Mouse (Mus musculus) limb, embryonic 13.5 days (tissue): ENCODE measurements at regions not wholly inside any gene's neighbourhood (a gene's known extent, or its start where the extent isn't known, plus 50 kb on each side); places are given as distances from the start of the nearest gene placed in this dataset.

Experiments used
- ATAC-seq: fragments of 200-750 bp; cut with Nextera tagmentation; 2 replicates; pipeline ENCODE4 v1.8.0; 2017; ENCODE audit warnings: low read depth, moderate number of reproducible peaks, moderate TSS enrichment; ENCODE audit not compliant: low FRiP score
- H3K27ac ChIP-seq: fragments of 300-500 bp; sonication (generic); 2 replicates; pipeline ENCODE4 v1.5.1; 2015; ENCODE audit warnings: inconsistent platforms, mild to moderate bottlenecking, moderate library complexity
- H3K27me3 ChIP-seq: fragments of 300-500 bp; sonication (generic); 2 replicates; pipeline ENCODE4 v1.6.1; 2015; ENCODE audit warnings: mild to moderate bottlenecking, inconsistent platforms
- H3K36me3 ChIP-seq: fragments of 300-500 bp; sonication (generic); 2 replicates; pipeline ENCODE4 v1.6.1; 2015; ENCODE audit warnings: inconsistent platforms, mild to moderate bottlenecking, moderate library complexity
- H3K4me1 ChIP-seq: fragments of 300-500 bp; sonication (generic); 2 replicates; pipeline ENCODE4 v1.6.1; 2015; ENCODE audit warnings: inconsistent platforms
- H3K4me2 ChIP-seq: fragments of 300-500 bp; sonication (generic); replicated peaks from 2 replicates; pipeline ENCODE4 v1.6.1; 2015; ENCODE audit warnings: inconsistent platforms, mild to moderate bottlenecking, moderate library complexity
- H3K4me3 ChIP-seq: fragments of 300-500 bp; sonication (generic); 2 replicates; pipeline ENCODE4 v1.5.1; 2015; ENCODE audit warnings: moderate library complexity, mild to moderate bottlenecking, inconsistent platforms
- H3K9ac ChIP-seq: fragments of 300-500 bp; sonication (generic); 2 replicates; pipeline ENCODE4 v1.6.1; 2015; ENCODE audit warnings: mild to moderate bottlenecking, inconsistent platforms
- H3K9me3 ChIP-seq: fragments of 300-500 bp; sonication (generic); 2 replicates; pipeline ENCODE4 v1.6.1; 2016; ENCODE audit warnings: inconsistent platforms
- WGBS: fragments of 180-500 bp; shearing (Covaris S2); methylation state at CpG from one replicate; pipeline ENCODE4 v1.1.7; 2015; 5-methylcytosine and 5-hydroxymethylcytosine counted together

GRCm38 (mm10) chr9:118271681-118272080 is 121.7 kb upstream of the Cmc1 start:
- Histone ChIP-seq H3K27ac (no peak overlapping the region), H3K9ac (no peak overlapping the region), H3K4me2 (no peak overlapping the region), H3K4me1 (no peaks in the 10 kb centered on the region), H3K9me3 (no peaks in the 10 kb centered on the region), H3K4me3 (no peak overlapping the region), H3K36me3 (no peaks in the 10 kb centered on the region), H3K27me3 (no peaks in the 10 kb centered on the region)
- ATAC-seq, result no peak
- WGBS, result 76% methylated on average over 12 of the region's 12 CpGs

- Histone ChIP-seq H3K4me3 (no peak overlapping the region), H3K4me2 (no peak overlapping the region), H3K27me3 (no peaks in the 10 kb centered on the region), H3K4me1 (no peaks in the 10 kb centered on the region), H3K36me3 (no peaks in the 10 kb centered on the region), H3K9ac (no peak overlapping the region), H3K9me3 (no peaks in the 10 kb centered on the region), H3K27ac (no peak overlapping the region)
- no peak for ATAC-seq
- 78% methylated on average over 11 of the region's 11 CpGs for WGBS
Measured at GRCm38 (mm10) chr9:118272713-118273407, 122.9 kb upstream of the Cmc1 start.

GRCm38 (mm10) chr9:118285481-118285880 is 135.5 kb upstream of the Cmc1 start:
- no peak for ATAC-seq
- no peaks in the 10 kb centered on the region for H3K9me3 ChIP-seq
- H3K4me3 ChIP-seq, result no peak overlapping the region
- H3K27ac ChIP-seq, result no peak overlapping the region
- no peaks in the 10 kb centered on the region for H3K27me3 ChIP-seq
- no peaks in the 10 kb centered on the region for H3K36me3 ChIP-seq
- 48% methylated on average over 3 of the region's 3 CpGs for WGBS
- no peak overlapping the region for H3K4me2 ChIP-seq
- H3K9ac ChIP-seq, result no peak overlapping the region
- H3K4me1 ChIP-seq, result no peaks in the 10 kb centered on the region

- no peak overlapping the region for H3K9ac ChIP-seq
- H3K9me3 ChIP-seq, result no peaks in the 10 kb centered on the region
- H3K27me3 ChIP-seq, result no peaks in the 10 kb centered on the region
- WGBS, result 78% methylated on average over 9 of the region's 9 CpGs
- H3K36me3 ChIP-seq, result no peaks in the 10 kb centered on the region
- H3K27ac ChIP-seq, result no peak overlapping the region
- ATAC-seq, result no peak
- H3K4me1 ChIP-seq, result no peaks in the 10 kb centered on the region
- no peak overlapping the region for H3K4me2 ChIP-seq
- H3K4me3 ChIP-seq, result no peak overlapping the region
Measured at GRCm38 (mm10) chr9:118287606-118288005, 137.6 kb upstream of the Cmc1 start.

GRCm38 (mm10) chr9:118292836-118293235 is 142.9 kb upstream of the Cmc1 start:
- Histone ChIP-seq H3K4me2 (no peak overlapping the region), H3K4me1 (no peaks in the 10 kb centered on the region), H3K36me3 (no peaks in the 10 kb centered on the region), H3K27me3 (no peaks in the 10 kb centered on the region), H3K27ac (no peak overlapping the region), H3K9me3 (no peaks in the 10 kb centered on the region), H3K9ac (no peak overlapping the region), H3K4me3 (no peak overlapping the region)
- ATAC-seq, result no peak
- 90% methylated on average over 10 of the region's 10 CpGs for whole genome bisulfite sequencing

GRCm38 (mm10) chr9:118294011-118294410 is 144.0 kb upstream of the Cmc1 start:
- Histone ChIP-seq H3K4me3 (no peak overlapping the region), H3K9me3 (no peaks in the 10 kb centered on the region), H3K4me2 (no peak overlapping the region), H3K4me1 (no peaks in the 10 kb centered on the region), H3K36me3 (no peaks in the 10 kb centered on the region), H3K27me3 (no peaks in the 10 kb centered on the region), H3K27ac (no peak overlapping the region), H3K9ac (no peak overlapping the region)
- no peak for ATAC-seq
- WGBS, result 79% methylated on average over 8 of the region's 8 CpGs

- 66% methylated on average over 11 of the region's 11 CpGs for WGBS
Measured at GRCm38 (mm10) chr9:118302785-118303384, 152.9 kb upstream of the Cmc1 start.

GRCm38 (mm10) chr9:118318357-118319140 is 159.5 kb upstream of the Eomes start:
- ATAC-seq, result no peak
- Histone ChIP-seq H3K9ac (no peak overlapping the region), H3K4me2 (no peak overlapping the region)

More at GRCm38 (mm10) chr9:118302785-118303384, 152.9 kb upstream of the Cmc1 start:
- no peaks in the 10 kb centered on the region for H3K27me3 ChIP-seq
- no peaks in the 10 kb centered on the region for H3K9me3 ChIP-seq
- no peaks in the 10 kb centered on the region for H3K36me3 ChIP-seq
- H3K27ac ChIP-seq, result no peak overlapping the region
- no peak for ATAC-seq
- H3K4me2 ChIP-seq, result no peak overlapping the region
- H3K4me3 ChIP-seq, result no peak overlapping the region
- no peaks in the 10 kb centered on the region for H3K4me1 ChIP-seq
- H3K9ac ChIP-seq, result no peak overlapping the region

GRCm38 (mm10) chr9:118323796-118324195 is 154.2 kb upstream of the Eomes start:
- 0 out of 2 replicates have a peak, but pooled peaks cover 3% of the 10 kb centered on the region for H3K4me1 ChIP-seq
- no peak overlapping the region for H3K4me3 ChIP-seq
- no peak for ATAC-seq
- H3K27me3 ChIP-seq, result no peaks in the 10 kb centered on the region
- no peak overlapping the region for H3K4me2 ChIP-seq
- WGBS, result 44% methylated on average over 12 of the region's 12 CpGs
- H3K9ac ChIP-seq, result no peak overlapping the region
- no peaks in the 10 kb centered on the region for H3K9me3 ChIP-seq
- no peak overlapping the region for H3K27ac ChIP-seq
- H3K36me3 ChIP-seq, result no peaks in the 10 kb centered on the region

More at GRCm38 (mm10) chr9:118318357-118319140, 159.5 kb upstream of the Eomes start:
- Histone ChIP-seq H3K4me1 (no peaks in the 10 kb centered on the region), H3K9me3 (no peaks in the 10 kb centered on the region), H3K4me3 (no peak overlapping the region), H3K27me3 (no peaks in the 10 kb centered on the region), H3K36me3 (no peaks in the 10 kb centered on the region), H3K27ac (no peak overlapping the region)
- WGBS, result 62% methylated on average over 18 of the region's 18 CpGs

- Histone ChIP-seq H3K27ac (no peak overlapping the region), H3K9me3 (no peaks in the 10 kb centered on the region), H3K27me3 (no peaks in the 10 kb centered on the region), H3K4me2 (no peak overlapping the region), H3K36me3 (no peaks in the 10 kb centered on the region), H3K4me1 (0 out of 2 replicates have a peak, but pooled peaks cover 3% of the 10 kb centered on the region), H3K9ac (no peak overlapping the region), H3K4me3 (no peak overlapping the region)
- ATAC-seq, result no peak
- 63% methylated on average over 9 of the region's 9 CpGs for WGBS
Measured at GRCm38 (mm10) chr9:118326656-118327055, 151.4 kb upstream of the Eomes start.

GRCm38 (mm10) chr9:118327904-118328303 is 150.1 kb upstream of the Eomes start:
- Histone ChIP-seq H3K4me1 (0 out of 2 replicates have a peak, but pooled peaks cover 3% of the 10 kb centered on the region), H3K36me3 (no peaks in the 10 kb centered on the region), H3K4me3 (no peak overlapping the region), H3K9me3 (no peaks in the 10 kb centered on the region), H3K9ac (no peak overlapping the region), H3K4me2 (no peak overlapping the region), H3K27me3 (no peaks in the 10 kb centered on the region), H3K27ac (no peak overlapping the region)
- no peak for ATAC-seq
- 67% methylated on average over 6 of the region's 6 CpGs for WGBS

- no peak overlapping the region for H3K27ac ChIP-seq
- ATAC-seq, result no peak
- H3K9me3 ChIP-seq, result no peaks in the 10 kb centered on the region
- H3K4me2 ChIP-seq, result peak overlapping the region; percentile 57
- peak overlapping the region; percentile 31 for H3K4me3 ChIP-seq
- 60% methylated on average over 12 of the region's 12 CpGs for WGBS
- no peaks in the 10 kb centered on the region for H3K4me1 ChIP-seq
- no peak overlapping the region for H3K9ac ChIP-seq
- H3K27me3 ChIP-seq, result peaks cover 2% of the 10 kb centered on the region; the same call in 1 of the 2 replicates
- H3K36me3 ChIP-seq, result no peaks in the 10 kb centered on the region
Measured at GRCm38 (mm10) chr9:118341401-118341800, 136.6 kb upstream of the Eomes start.
